Mouse (Mus musculus) layer of hippocampus, adult 2 months (tissue): ENCODE measurements around the gene Mt4. TPM values are rescaled to one million over a fixed set of nuclear protein-coding genes. Genes with fewer than 3 reads are reported as not detected.

ENCODE experiments used
- DNase-seq, 2 experiments: peaks; one replicate each; pipeline ENCODE4 v3.0.0; 2022; ENCODE audit warnings: low spot score in 2 of 2
- H3K27ac ChIP-seq: fragments of 200-600 bp; 2 replicates; pipeline ENCODE4 v1.8.1; 2022
- H3K4me3 ChIP-seq: fragments of 200-600 bp; 2 replicates; pipeline ENCODE4 v1.8.1; 2022; ENCODE audit warnings: mild to moderate bottlenecking
- CTCF ChIP-seq: fragments of 200-600 bp; conservative IDR thresholded peaks from 2 replicates; pipeline ENCODE4 v1.8.1; 2022; ENCODE audit warnings: antibody characterized with exemption, mild to moderate bottlenecking, moderate library complexity
- total RNA-seq, 2 experiments: library from RNA; stranded (reverse); gene quantifications; 2 replicates each; pipeline ENCODE4 v1.2.3; 2021

Gene Mt4
- total RNA-seq, 2 experiments from 2014 or later, result not detected

DNA sequence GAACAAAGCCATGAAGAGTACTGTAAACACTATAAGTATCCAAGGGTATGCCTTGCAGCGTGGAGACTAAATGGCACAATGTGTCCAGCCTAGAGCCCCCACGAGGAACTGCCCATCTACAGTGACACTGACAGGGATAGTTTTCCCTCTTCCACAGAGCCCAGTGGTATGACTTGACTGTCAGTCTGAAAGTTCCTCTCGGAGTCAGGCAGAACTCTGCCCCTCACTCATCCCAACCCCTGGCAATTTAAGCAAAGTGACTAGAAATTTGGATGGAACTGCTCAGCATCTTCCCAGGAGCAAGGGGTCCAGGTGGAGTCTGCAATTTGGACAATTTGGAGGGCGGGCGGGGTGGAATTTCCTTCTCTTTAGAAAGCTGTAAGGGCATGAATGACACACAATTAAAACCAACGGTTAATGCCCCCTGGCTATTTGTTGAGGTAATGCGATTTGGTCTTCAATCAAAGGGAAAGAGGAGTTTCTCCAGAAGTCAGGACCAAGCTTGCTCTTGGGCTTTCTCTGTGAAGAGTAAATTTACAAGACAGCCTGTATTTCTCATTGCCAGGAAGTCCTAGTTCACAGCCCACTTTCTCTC is 37.7 kb downstream of the Mt4 start:
- H3K4me3 ChIP-seq, result no peak overlapping the region
- H3K27ac ChIP-seq, result no peak overlapping the region; the same call in 1 of the 2 replicates
- peak; percentile 59 for TF ChIP-seq CTCF
- no peak for DNase-seq

DNA sequence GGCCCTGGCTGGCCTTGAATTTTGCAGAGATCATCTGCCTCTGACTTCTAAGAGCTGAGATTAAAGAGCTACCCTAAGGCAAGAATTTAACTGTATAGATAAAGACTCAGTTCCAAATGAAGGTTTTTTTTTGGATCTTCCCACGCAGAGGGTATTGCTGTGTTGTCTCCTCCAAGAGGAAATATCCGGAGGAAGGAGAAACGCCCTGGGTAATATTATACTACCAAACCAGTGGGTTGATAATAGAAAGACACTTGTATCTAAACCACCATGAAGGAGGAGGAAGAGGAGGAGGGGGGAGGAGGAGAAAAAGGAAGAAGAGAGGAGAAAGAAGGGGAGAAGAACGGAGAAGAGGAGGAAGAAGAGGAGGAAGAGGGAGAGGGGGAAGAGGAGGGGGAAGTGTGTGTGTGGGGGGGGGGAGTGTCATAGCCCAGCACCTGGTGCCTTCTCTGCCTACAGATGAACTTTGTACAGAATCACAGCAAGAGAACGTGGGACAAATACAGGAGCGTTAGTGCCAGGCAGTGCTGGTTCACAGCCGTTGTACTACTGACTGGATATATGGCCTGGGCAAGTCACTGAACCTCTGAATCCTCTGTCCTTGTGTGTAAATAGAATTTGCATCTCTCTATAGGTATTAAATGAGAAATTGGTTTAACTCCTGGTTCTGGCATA is 40.9 kb downstream of the Mt4 start:
- no peak for TF ChIP-seq CTCF
- no peak for DNase-seq
- H3K4me3 ChIP-seq, result no peak overlapping the region

DNA sequence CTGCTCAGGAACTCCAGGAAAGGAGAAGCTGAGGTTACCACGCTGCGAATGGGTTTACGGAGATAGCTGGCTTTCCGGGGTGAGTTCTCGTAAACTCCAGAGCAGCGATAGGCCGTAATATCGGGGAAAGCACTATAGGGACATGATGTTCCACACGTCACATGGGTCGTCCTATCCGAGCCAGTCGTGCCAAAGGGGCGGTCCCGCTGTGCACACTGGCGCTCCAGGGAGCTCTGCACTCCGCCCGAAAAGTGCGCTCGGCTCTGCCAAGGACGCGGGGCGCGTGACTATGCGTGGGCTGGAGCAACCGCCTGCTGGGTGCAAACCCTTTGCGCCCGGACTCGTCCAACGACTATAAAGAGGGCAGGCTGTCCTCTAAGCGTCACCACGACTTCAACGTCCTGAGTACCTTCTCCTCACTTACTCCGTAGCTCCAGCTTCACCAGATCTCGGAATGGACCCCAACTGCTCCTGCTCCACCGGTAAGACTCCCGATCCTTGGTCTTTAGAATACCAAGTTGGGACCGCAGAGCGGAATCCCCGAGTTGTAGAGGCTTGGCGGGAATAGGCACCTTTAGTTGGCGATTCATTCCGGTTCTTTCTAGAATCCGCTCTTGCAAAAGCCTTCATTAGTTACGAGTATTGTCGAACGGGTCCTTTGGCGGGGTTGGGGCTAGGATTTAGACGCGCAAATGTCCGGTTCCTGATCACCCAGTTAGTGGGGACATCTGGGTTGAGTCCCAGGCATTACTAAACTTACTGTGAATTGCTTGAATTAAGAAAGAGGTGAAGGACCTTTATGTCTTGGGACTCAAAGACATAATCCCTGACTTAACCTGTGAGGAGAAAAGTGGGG is 42.1 kb downstream of the Mt4 start, which contains the start of gene Mt1:
Gene Mt1, plus strand, starts transcription at position 226 of the 856 bp plus-strand sequence.
- peak within 1 kb of the TSS; percentile 70 for H3K4me3 ChIP-seq
- H3K27ac ChIP-seq, result peak within 1 kb of the TSS; percentile 97
- DNase-seq, result peak; percentile 91 to 92
- no peak for TF ChIP-seq CTCF

More for the DNA sequence above, 40.9 kb downstream of the Mt4 start:
- peak overlapping the region; percentile 97 for H3K27ac ChIP-seq

DNA sequence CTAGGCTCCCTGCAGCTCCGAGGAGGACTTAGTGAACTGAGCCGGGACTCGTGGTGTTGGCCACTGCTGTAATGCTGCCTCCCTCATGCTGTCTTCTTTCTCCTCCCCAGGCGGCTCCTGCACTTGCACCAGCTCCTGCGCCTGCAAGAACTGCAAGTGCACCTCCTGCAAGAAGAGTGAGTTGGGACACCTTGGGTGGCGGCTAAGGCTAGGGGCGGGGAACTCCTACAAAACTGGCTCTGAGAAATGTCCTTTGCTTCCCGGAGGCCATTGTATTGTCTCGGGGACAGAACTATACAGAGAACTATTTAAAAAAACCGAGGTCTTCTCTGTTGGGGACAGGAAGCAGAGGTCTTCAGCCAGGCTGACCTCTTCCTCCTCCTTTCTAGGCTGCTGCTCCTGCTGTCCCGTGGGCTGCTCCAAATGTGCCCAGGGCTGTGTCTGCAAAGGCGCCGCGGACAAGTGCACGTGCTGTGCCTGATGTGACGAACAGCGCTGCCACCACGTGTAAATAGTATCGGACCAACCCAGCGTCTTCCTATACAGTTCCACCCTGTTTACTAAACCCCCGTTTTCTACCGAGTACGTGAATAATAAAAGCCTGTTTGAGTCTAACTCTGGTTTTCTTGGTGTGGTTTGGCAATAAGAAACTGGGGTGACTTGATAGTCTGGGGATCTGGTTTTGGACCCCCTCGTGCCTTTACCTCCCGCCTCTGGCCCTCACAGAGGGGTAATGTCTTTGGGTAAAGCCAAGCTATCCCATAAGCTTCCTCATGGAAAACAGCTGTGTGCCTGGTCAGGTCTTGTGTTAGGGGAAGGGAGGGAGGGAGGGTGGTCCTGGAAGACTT is 42.9 kb downstream of the Mt4 start:
- peak overlapping the region; percentile 70 for H3K4me3 ChIP-seq
- peak overlapping the region; percentile 97 for H3K27ac ChIP-seq
- TF ChIP-seq CTCF, result no peak
- no peak for DNase-seq

DNA sequence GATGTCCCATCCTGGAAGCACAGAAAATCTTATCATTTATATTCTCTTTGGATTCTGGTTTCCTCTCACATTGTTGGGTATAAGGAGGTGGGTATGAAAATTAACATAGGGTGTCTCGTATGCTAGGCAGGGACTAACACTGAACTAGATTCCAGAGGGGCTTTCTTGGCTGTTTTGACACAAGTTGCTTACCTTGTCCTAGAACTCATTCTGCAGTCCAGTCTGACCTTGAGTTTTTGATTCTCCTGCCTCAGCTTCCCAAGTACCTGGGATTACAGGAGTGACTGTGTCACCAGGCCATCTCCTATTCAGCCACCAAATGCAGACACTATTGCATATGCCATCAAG is 43.5 kb downstream of the Mt4 start:
- no peak for TF ChIP-seq CTCF
- H3K4me3 ChIP-seq, result peak overlapping the region; percentile 70
- no peak for DNase-seq
- H3K27ac ChIP-seq, result peak overlapping the region; percentile 97

DNA sequence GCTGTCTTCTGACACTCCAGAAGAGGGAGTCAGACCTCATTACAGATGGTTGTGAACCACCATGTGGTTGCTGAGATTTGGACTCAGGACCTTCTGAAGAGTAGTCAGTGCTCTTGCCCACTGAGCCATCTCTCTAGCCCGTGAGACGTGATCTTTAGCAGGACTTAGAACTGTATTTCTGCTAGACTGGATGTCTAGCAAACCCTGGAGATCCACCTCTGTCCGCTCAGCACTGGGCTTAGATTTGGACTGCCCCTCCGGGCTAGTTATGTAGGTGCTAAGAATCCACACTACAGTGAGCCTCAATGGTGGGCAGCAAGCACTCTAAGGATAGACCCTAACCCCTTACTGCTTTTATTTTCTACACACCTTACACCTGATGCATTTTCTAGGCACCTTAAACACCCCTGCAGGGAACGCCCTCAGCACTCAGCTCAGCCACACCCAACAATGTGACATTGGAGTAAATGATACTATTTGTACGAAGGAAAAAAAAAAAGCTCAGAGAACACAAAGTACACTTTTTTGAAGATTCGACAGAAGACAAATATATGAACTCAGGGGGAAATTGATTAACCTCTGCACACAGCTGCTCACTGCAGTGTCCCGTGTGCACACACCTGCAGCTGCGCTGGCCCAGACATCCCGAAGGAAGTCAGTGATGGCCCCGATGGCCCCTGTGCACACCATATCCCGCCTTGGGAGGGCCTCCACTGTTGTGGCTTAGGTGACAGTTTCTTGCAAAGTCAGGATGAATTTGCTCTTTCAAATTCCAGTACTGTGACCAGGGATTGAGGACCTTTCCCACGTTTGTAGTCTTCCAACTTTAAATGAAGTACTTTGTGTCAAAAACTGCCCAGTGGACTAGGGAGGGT is 45.3 kb downstream of the Mt4 start:
- H3K27ac ChIP-seq, result peak overlapping the region; percentile 69; the same call in 1 of the 2 replicates
- H3K4me3 ChIP-seq, result peak overlapping the region; percentile 41; the same call in 1 of the 2 replicates
- no peak for DNase-seq
- no peak for TF ChIP-seq CTCF

DNA sequence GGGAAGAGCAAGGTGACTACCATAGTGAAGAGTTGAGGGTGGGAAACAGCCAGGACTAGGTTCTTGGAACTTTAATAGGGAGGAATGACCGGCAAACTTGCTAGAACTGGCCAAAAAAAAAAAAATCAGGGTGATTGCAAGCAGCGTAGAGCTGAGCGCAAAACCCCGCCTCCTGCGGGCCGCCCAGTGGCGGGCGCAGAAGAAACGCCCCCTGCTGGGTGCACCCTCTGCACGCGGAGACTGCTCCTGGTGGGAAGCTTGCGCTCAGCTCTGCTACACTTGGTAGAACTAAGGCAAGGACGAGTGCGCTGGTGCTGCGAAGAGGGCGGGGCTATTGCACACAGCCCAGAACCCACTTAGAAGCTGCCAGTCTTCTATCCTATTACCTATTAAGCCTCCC is 46.1 kb downstream of the Mt4 start:
- TF ChIP-seq CTCF, result peak; percentile 82
- DNase-seq, result peak; percentile 70 to 76
- Histone ChIP-seq H3K27ac (peak overlapping the region; percentile 69), H3K4me3 (peak overlapping the region; percentile 41)

DNA sequence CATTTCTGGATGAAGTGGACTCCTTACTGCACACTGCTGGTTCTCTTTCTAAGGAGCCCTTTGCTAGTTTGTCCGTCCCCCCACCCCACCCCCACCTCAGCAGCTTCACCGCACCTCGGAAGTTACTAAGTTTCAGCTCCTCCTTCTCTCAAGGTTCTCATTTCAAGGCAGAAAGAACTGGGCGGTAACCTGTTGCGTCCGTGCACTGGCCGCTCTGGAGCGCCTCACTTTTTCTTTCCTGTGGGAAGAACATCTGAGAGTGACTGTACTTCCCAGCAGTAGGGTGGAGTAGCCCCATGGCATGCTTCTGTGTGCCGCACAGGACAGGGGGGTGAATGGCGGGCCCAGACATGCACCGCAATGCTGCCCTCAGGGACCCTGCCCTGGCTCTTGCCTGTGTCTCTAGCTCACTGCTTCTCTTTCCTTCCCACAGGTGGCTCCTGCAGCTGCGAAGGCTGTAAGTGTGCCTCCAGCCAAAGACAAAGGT is 47.4 kb downstream of the Mt4 start:
- DNase-seq, result no peak
- TF ChIP-seq CTCF, result no peak
- Histone ChIP-seq H3K27ac (no peak overlapping the region), H3K4me3 (no peak overlapping the region)

DNA sequence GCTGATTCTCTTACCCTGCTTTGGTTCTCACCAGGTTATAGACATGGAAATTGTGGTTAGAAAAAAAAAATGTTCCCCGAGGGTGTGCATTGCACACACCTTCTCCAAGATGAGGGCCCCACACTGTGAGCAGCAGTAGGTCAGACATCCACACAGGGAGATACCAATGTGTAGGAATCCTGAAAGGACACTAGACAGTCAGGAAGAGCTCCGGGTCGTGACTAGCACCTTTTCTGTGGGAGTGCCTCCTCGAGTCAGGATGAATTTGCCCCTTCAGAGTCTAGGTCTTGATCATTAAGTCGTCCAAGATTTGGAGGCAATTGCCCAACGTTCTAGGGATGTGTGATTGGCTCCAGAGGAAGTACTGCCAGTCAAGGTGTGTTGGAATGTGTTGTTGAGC is 48.8 kb downstream of the Mt4 start:
- no peak for TF ChIP-seq CTCF
- Histone ChIP-seq H3K4me3 (no peak overlapping the region), H3K27ac (no peak overlapping the region)
- no peak for DNase-seq

DNA sequence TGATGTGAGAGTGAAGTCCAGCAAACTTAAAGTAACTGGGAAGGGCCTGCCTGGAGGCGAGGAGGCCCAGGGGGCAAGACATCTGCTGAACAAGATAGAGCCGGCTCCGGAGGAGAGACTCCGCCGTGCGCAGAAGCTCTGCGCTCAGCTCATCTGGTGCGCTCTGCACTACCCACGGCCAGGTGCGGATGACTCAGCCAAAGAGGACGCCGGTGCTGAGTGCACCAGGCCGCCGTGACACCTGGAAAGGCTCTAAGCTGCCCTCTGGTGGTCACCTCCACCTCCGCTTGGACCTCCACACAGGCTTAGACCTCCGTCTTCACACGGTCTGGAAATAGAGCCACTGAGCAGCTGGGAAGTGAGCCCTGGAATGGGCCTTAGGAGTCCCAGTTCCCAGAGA is 49.5 kb downstream of the Mt4 start:
- H3K27ac ChIP-seq, result peak overlapping the region; percentile 87
- H3K4me3 ChIP-seq, result no peak overlapping the region
- peak; percentile 75 for TF ChIP-seq CTCF
- DNase-seq, result peak in 1 of 2 experiments; percentile 47

DNA sequence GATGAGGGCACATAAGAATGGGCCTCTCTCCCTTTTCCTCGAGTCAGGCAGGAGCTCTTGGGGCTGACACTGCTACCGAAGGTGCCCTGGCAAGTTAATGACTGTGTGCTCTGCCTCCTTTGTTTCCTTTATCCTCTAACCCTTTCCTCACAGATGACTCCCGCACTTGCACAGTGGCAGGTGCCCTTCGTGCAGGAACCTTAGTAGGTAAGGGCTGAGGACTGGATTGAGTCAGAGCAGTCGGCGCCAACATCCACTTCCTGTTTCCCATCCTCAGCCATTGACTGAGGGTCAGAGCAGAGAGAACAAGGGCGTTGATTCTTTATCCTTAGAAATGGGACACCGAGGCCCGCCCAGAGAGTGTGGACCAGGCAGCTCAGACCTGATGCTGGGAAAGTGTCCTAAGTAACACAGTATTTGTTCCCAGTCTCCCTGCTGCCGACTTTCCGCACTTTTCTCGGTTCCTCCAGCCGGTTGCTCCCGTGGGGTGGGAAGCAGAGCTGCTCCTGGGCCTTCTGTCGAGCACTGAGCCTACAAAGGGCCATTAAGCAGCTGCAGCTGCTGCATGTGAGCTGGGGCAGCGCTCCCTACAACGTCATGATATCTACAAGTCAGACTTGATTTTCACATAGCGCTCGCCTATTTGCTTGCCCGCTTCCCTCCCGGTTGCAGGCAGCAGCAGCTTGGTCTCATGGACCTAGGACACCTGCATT is 50.4 kb downstream of the Mt4 start:
- peak overlapping the region; percentile 87 for H3K27ac ChIP-seq
- TF ChIP-seq CTCF, result no peak
- H3K4me3 ChIP-seq, result no peak overlapping the region
- DNase-seq, result no peak

Other genes with a start within 250 kb of the Mt4 start
- gene Amfr, start 124.4 kb upstream of the Mt4 start, total RNA-seq, result 100 to 1,000 TPM; 122 to 128 TPM
- 10 to 100 TPM; 53.3 to 56.6 TPM for gene Nudt21, start 100.2 kb upstream of the Mt4 start, total RNA-seq
- gene Ogfod1, start 100.0 kb upstream of the Mt4 start, total RNA-seq, result 100 to 1,000 TPM; 108 to 110 TPM
- gene Bbs2, start 38.3 kb upstream of the Mt4 start, total RNA-seq, result 10 to 100 TPM; 27.6 to 31.4 TPM
- gene Mt3, start 15.4 kb downstream of the Mt4 start, total RNA-seq, result 1,000 to 10,000 TPM; 1,175 to 1,192 TPM
- 100 to 1,000 TPM; 545 to 546 TPM for gene Mt2, start 35.5 kb downstream of the Mt4 start, total RNA-seq
- 100 to 1,000 TPM; 636 to 650 TPM for gene Mt1, start 41.9 kb downstream of the Mt4 start, total RNA-seq
- 10 to 100 TPM; 62.9 to 66.3 TPM for gene Nup93, start 77.4 kb downstream of the Mt4 start, total RNA-seq
- 1 to 10 TPM in 1 of 2 experiments, under 1 TPM in 1; 0.54 to 1.0 TPM for gene Slc12a3, start 192.0 kb downstream of the Mt4 start, total RNA-seq
- 10 to 100 TPM; 54.4 to 57.3 TPM for gene Herpud1, start 249.2 kb downstream of the Mt4 start, total RNA-seq